Mouse (Mus musculus) CH12.LX (cell line): ENCODE results near the gene 1700037H04Rik.

Experiments used
- CHD2 ChIP-seq: IDR thresholded peaks from 2 replicates; pipeline ENCODE4 v1.6.1; 2011; ENCODE audit warnings: low read length, improper control_type of control experiment
- CTCF ChIP-seq, 2 experiments: IDR thresholded peaks in 1 of 2; conservative IDR thresholded peaks in 1 of 2; 2 replicates each; pipeline ENCODE4 v1.5.1; 2011 to 2012; ENCODE audit warnings: low read depth in 2 of 2, low read length in 2 of 2, improper control_type of control experiment in 1 of 2, inconsistent platforms in 1 of 2, mild to moderate bottlenecking in 1 of 2, moderate library complexity in 1 of 2
- E2F4 ChIP-seq: IDR thresholded peaks from 2 replicates; pipeline ENCODE4 v1.6.1; 2011; ENCODE audit warnings: low read depth, low read length, improper control_type of control experiment; ENCODE audit not compliant: insufficient replicate concordance
- EP300 ChIP-seq: IDR thresholded peaks from 2 replicates; pipeline ENCODE4 v1.6.1; 2011; ENCODE audit warnings: low read length, improper control_type of control experiment
- JUND ChIP-seq: conservative IDR thresholded peaks from 2 replicates; pipeline ENCODE4 v1.6.1; 2011; ENCODE audit warnings: low read depth, low read length, improper control_type of control experiment
- KAT2A ChIP-seq: IDR thresholded peaks from 2 replicates; pipeline ENCODE4 v1.6.1; 2012; ENCODE audit warnings: low read length, improper control_type of control experiment, inconsistent platforms; ENCODE audit not compliant: insufficient replicate concordance
- MEF2A ChIP-seq: IDR thresholded peaks from 2 replicates; pipeline ENCODE4 v1.6.1; 2014; ENCODE audit warnings: low read depth, mild to moderate bottlenecking, inconsistent platforms, low read length, improper control_type of control experiment, borderline replicate concordance
- POLR2A ChIP-seq: IDR thresholded peaks from 2 replicates; pipeline ENCODE4 v1.6.1; 2011; ENCODE audit warnings: low read depth, mild to moderate bottlenecking, improper control_type of control experiment, low read length
- SIN3A ChIP-seq: IDR thresholded peaks from 2 replicates; pipeline ENCODE4 v1.6.1; 2012; ENCODE audit warnings: low read length, improper control_type of control experiment, inconsistent platforms
- TBP ChIP-seq: conservative IDR thresholded peaks from 2 replicates; pipeline ENCODE4 v1.6.1; 2011; ENCODE audit warnings: low read depth, low read length, improper control_type of control experiment
- UBTF ChIP-seq: IDR thresholded peaks from 2 replicates; pipeline ENCODE4 v1.6.1; 2012; ENCODE audit warnings: low read depth, mild to moderate bottlenecking, inconsistent platforms, low read length, improper control_type of control experiment, moderate library complexity
- ZC3H11A ChIP-seq: IDR thresholded peaks from 2 replicates; pipeline ENCODE4 v1.6.1; 2012; ENCODE audit warnings: low read depth, mild to moderate bottlenecking, inconsistent platforms, low read length, improper control_type of control experiment

- TF ChIP-seq CHD2 (no peak), JUND (no peak), CTCF (conservative IDR thresholded peaks at IDR 0.05 in 1 of 2, IDR thresholded peaks at IDR 0.05 in 1 of 2; ENCODE audit: low read depth in 2 of 2, low read length in 2 of 2) (no peak), EP300 (no peak), ZC3H11A (no peak), UBTF (no peak), SIN3A (no peak), KAT2A (no peak), POLR2A (no peak), E2F4 (no peak), TBP (no peak), MEF2A (no peak)
These were observed 58.4 kb downstream of the 1700037H04Rik start for GRCm38 (mm10) chr2:131101530-131101929.
